Mouse (Mus musculus): ENCODE measurements around the gene BC055324. TPM values are rescaled to one million over a fixed set of nuclear protein-coding genes. Genes with fewer than 3 reads are reported as not detected.

The BC055324 gene
- total and polyA plus RNA-seq, 3 experiments: 16.3 to 26.6 (median 20.6) TPM

DNA sequence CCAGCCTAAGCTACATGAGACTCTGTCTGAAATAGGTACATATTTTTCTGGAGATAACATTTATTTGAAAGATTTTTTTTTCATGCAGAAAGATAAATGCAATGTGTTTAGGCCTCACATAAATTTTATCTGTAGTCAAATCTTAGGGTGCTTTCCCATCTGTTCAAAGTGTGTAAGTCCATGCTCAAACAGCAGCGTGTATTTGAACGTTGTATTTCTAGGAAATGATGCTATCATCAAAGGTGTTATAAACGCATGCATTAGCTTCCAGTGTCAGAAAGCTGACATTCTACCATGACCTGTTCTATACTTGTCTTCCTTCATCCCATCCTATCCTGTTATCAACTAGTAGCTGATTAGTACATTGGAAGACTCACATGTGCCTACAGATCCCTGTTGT lies 91.2 kb downstream of the BC055324 start:
- Histone ChIP-seq H3K9me3 (replicated peaks; ENCODE audit: low read length) (no peaks in the 10 kb centered on the region), H3K79me2 (replicated peaks; ENCODE audit: control insufficient read depth, extremely low read depth, insufficient read depth, poor library complexity, severe bottlenecking) (no peaks in the 10 kb centered on the region), H3K4me2 (ENCODE audit: insufficient read depth, low read depth, poor library complexity, severe bottlenecking) (no peak overlapping the region), H3K4me3 (replicated peaks in 1 of 3; ENCODE audit: low read depth in 2 of 3, low read length in 2 of 3, poor library complexity in 1 of 3) (no peak overlapping the region), H3K36me3 (replicated peaks in 1 of 2; ENCODE audit: control insufficient read depth in 1 of 2, insufficient read depth in 1 of 2, low read length in 1 of 2) (no peaks in the 10 kb centered on the region), H3K27ac (ENCODE audit: insufficient read depth, low read depth) (no peak overlapping the region), H3K4me1 (ENCODE audit: control insufficient read depth in 1 of 2, insufficient read depth in 2 of 2) (peaks cover 12 to 15% of the 10 kb centered on the region in 2 experiments), H3K27me3 (replicated peaks) (no peaks in the 10 kb centered on the region), H3K9ac (ENCODE audit: insufficient read depth, low read depth) (no peak overlapping the region)
- TF ChIP-seq SIN3A (IDR thresholded peaks at IDR 0.05; ENCODE audit: low read length) (no peak), CHD1 (IDR thresholded peaks at IDR 0.05; ENCODE audit: low read depth, low read length) (no peak), ETS1 (conservative IDR thresholded peaks at IDR 0.05; ENCODE audit: low read depth, low read length) (no peak), MAZ (IDR thresholded peaks at IDR 0.05; ENCODE audit: low read depth, low read length) (no peak), ZMIZ1 (IDR thresholded peaks at IDR 0.05; ENCODE audit: low read depth, low read length) (no peak), JUND (conservative IDR thresholded peaks at IDR 0.05; ENCODE audit: low read depth, low read length) (no peak), POLR2AphosphoS2 (IDR thresholded peaks at IDR 0.05; ENCODE audit: low read depth, low read length) (no peak), RAD21 (IDR thresholded peaks at IDR 0.05; ENCODE audit: low read depth, low read length) (no peak), USF2 (conservative IDR thresholded peaks at IDR 0.05; ENCODE audit: low read depth, low read length) (no peak)
- DNase-seq (ENCODE audit: extremely low read depth): no peak
- dilution Hi-C loops (cut with MboI; ENCODE audit: extremely low pct_ligation_motif_present, extremely low pct_unique_long_range_greater_than_20kb, low sequenced_read_pairs) (no loop called here), in situ Hi-C loops (cut with MboI; ENCODE audit: low pct_ligation_motif_present, low pct_unique_long_range_greater_than_20kb, low sequenced_read_pairs) (no loop called here)

DNA sequence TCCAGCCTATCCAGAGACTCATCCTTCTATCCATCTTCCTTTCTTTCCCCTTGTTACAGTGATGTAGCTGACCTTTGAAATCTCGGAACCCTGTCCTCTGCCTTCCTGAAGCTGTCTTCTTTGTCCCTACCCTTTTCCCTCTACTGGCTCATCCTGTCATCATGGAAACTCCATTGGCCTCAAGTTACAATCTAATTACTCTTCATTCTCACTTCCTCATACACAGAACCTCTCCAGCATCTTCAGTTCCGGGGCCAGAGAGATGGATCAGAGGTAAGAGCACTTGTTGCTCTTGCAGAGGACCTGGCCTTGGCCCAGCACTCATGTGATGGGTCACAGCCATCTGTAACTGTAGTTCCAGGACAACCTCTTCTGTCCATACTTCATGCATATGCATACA lies 94.4 kb downstream of the BC055324 start:
- in situ Hi-C loops (cut with MboI; ENCODE audit: low pct_ligation_motif_present, low pct_unique_long_range_greater_than_20kb, low sequenced_read_pairs): no loop called here
- TF ChIP-seq ZNF384 (IDR thresholded peaks at IDR 0.05; ENCODE audit: low read depth, low read length): no peak
- no peak for TF ChIP-seq MAZ (IDR thresholded peaks at IDR 0.05; ENCODE audit: low read depth, low read length)
- no peak for TF ChIP-seq MYC (IDR thresholded peaks at IDR 0.05; ENCODE audit: low read depth, low read length)
- no peak for TF ChIP-seq GABPA (IDR thresholded peaks at IDR 0.05; ENCODE audit: insufficient replicate concordance, low read depth, low read length)
- no peak for TF ChIP-seq SMC3 (IDR thresholded peaks at IDR 0.05; ENCODE audit: low read depth, low read length)
- TF ChIP-seq CHD1 (IDR thresholded peaks at IDR 0.05; ENCODE audit: low read depth, low read length): no peak
- TF ChIP-seq KAT2A (IDR thresholded peaks at IDR 0.05; ENCODE audit: insufficient replicate concordance, low read length): no peak
- no peak; the same call in 1 of the 2 replicates for TF ChIP-seq ETS1 (conservative IDR thresholded peaks at IDR 0.05; ENCODE audit: low read depth, low read length)
- TF ChIP-seq RAD21 (IDR thresholded peaks at IDR 0.05; ENCODE audit: low read depth, low read length): no peak
- peak; percentile 53; the same call in 1 of the 2 replicates for TF ChIP-seq CHD2 (IDR thresholded peaks at IDR 0.05; ENCODE audit: low read length)
- TF ChIP-seq SIN3A (IDR thresholded peaks at IDR 0.05; ENCODE audit: low read length): no peak
- no peak for TF ChIP-seq TCF12 (IDR thresholded peaks at IDR 0.05; ENCODE audit: low read depth, low read length)
- no peak for TF ChIP-seq MAX (IDR thresholded peaks at IDR 0.05; ENCODE audit: low read length)
- no peak for TF ChIP-seq ZKSCAN1 (IDR thresholded peaks at IDR 0.05; ENCODE audit: borderline replicate concordance, low read depth, low read length)
- TF ChIP-seq POLR2A (IDR thresholded peaks at IDR 0.05; ENCODE audit: low read depth, low read length): no peak
- no peak for TF ChIP-seq USF2 (conservative IDR thresholded peaks at IDR 0.05; ENCODE audit: low read depth, low read length)
- TF ChIP-seq MAFK (IDR thresholded peaks at IDR 0.05; ENCODE audit: insufficient replicate concordance, low read length): no peak
- TF ChIP-seq IRF4 (IDR thresholded peaks at IDR 0.05; ENCODE audit: low read depth, low read length): peak; percentile 76
- no peak for TF ChIP-seq MXI1 (IDR thresholded peaks at IDR 0.05; ENCODE audit: low read depth, low read length)
- TF ChIP-seq PAX5 (IDR thresholded peaks at IDR 0.05; ENCODE audit: low read length): no peak
- TF ChIP-seq EP300 (IDR thresholded peaks at IDR 0.05; ENCODE audit: low read length): peak; percentile 82
- 0 out of 2 replicates have a peak, but pooled peaks have one; percentile 38 for TF ChIP-seq RCOR1 (conservative IDR thresholded peaks at IDR 0.05; ENCODE audit: low read depth, low read length)
- no peak for TF ChIP-seq BHLHE40 (IDR thresholded peaks at IDR 0.05; ENCODE audit: low read depth, low read length)
- TF ChIP-seq ELF1 (IDR thresholded peaks at IDR 0.05; ENCODE audit: low read depth, low read length): peak; percentile 40; the same call in 1 of the 2 replicates
- Histone ChIP-seq H3K4me3 (replicated peaks in 1 of 3; ENCODE audit: low read depth in 2 of 3, low read length in 2 of 3, poor library complexity in 1 of 3) (no peak overlapping the region), H3K36me3 (replicated peaks in 1 of 2; ENCODE audit: control insufficient read depth in 1 of 2, insufficient read depth in 1 of 2, low read length in 1 of 2) (no peaks in the 10 kb centered on the region), H3K27ac (ENCODE audit: insufficient read depth, low read depth) (no peak overlapping the region), H3K4me2 (ENCODE audit: insufficient read depth, low read depth, poor library complexity, severe bottlenecking) (no peak overlapping the region), H3K79me2 (replicated peaks; ENCODE audit: control insufficient read depth, extremely low read depth, insufficient read depth, poor library complexity, severe bottlenecking) (no peaks in the 10 kb centered on the region), H3K4me1 (ENCODE audit: control insufficient read depth in 1 of 2, insufficient read depth in 2 of 2) (peaks cover 12 to 35% of the 10 kb centered on the region in 2 experiments), H3K27me3 (replicated peaks) (no peaks in the 10 kb centered on the region), H3K9me3 (replicated peaks; ENCODE audit: low read length) (no peaks in the 10 kb centered on the region), H3K9ac (ENCODE audit: insufficient read depth, low read depth) (no peak overlapping the region)
- peak; percentile 44 for DNase-seq (ENCODE audit: extremely low read depth)
- dilution Hi-C loops (cut with MboI; ENCODE audit: extremely low pct_ligation_motif_present, extremely low pct_unique_long_range_greater_than_20kb, low sequenced_read_pairs): no loop called here

All from CH12.LX (cell line).